Mouse (Mus musculus) heart, adult 2 months (tissue): ENCODE measurements at regions not wholly inside any gene's neighbourhood (a gene's known extent, or its start where the extent isn't known, plus 50 kb on each side); places are given as distances from the start of the nearest gene placed in this dataset.

Source experiments
- DNase-seq, 2 experiments: peaks; one replicate each; pipeline ENCODE4 v3.0.0; 2021
- H3K27ac ChIP-seq: fragments of 200-600 bp; 2 replicates; pipeline ENCODE4 v1.8.1; 2022
- H3K27me3 ChIP-seq: fragments of 200-500 bp; 2 replicates; pipeline ENCODE4 v1.6.1; 2012; ENCODE audit warnings: mild to moderate bottlenecking, low read length, inconsistent platforms, mixed read lengths; ENCODE audit not compliant: control insufficient read depth, insufficient read depth
- H3K36me3 ChIP-seq: fragments of 200-500 bp; 2 replicates; pipeline ENCODE4 v1.6.1; 2012; ENCODE audit warnings: low read length, inconsistent platforms; ENCODE audit not compliant: control insufficient read depth, insufficient read depth
- H3K4me1 ChIP-seq: fragments of 200-500 bp; 2 replicates; pipeline ENCODE4 v1.6.1; 2011; ENCODE audit warnings: low read length; ENCODE audit not compliant: control insufficient read depth, insufficient read depth
- H3K4me3 ChIP-seq: fragments of 200-600 bp; 2 replicates; pipeline ENCODE4 v1.8.1; 2022
- H3K79me2 ChIP-seq: fragments of 200-500 bp; replicated peaks from 2 replicates; pipeline ENCODE4 v1.6.1; 2012; ENCODE audit warnings: mild to moderate bottlenecking, inconsistent platforms, low read length, moderate library complexity, mixed read lengths; ENCODE audit not compliant: control insufficient read depth, insufficient read depth
- H3K9ac ChIP-seq: fragments of 200-500 bp; 2 replicates; pipeline ENCODE4 v1.6.1; 2012; ENCODE audit warnings: low read depth, mild to moderate bottlenecking, control low read depth, inconsistent platforms, low read length, mixed read lengths
- CTCF ChIP-seq: fragments of 200-600 bp; IDR thresholded peaks from 2 replicates; pipeline ENCODE4 v1.8.1; 2022; ENCODE audit warnings: antibody characterized with exemption, mild to moderate bottlenecking, moderate library complexity
- EP300 ChIP-seq: fragments of 200-500 bp; IDR thresholded peaks from 2 replicates; pipeline ENCODE4 v1.6.1; 2011; ENCODE audit warnings: low read depth, low read length, control low read depth; ENCODE audit not compliant: insufficient read depth
- POLR2A ChIP-seq: fragments of 200-500 bp; IDR thresholded peaks from 2 replicates; pipeline ENCODE4 v1.6.1; 2011; ENCODE audit warnings: mild to moderate bottlenecking, low read depth, low read length, control low read depth; ENCODE audit not compliant: insufficient read depth
- WGBS: fragments of 180-500 bp; shearing (Covaris S2); methylation state at CpG from one replicate; pipeline ENCODE4 v1.1.7; 2018; 5-methylcytosine and 5-hydroxymethylcytosine counted together
- intact Hi-C: fragments of 180-260 bp; cut with DNase I; formaldehyde crosslinking; loops from one replicate; pipeline ENCODE4 v1.15.1; 2025

DNA sequence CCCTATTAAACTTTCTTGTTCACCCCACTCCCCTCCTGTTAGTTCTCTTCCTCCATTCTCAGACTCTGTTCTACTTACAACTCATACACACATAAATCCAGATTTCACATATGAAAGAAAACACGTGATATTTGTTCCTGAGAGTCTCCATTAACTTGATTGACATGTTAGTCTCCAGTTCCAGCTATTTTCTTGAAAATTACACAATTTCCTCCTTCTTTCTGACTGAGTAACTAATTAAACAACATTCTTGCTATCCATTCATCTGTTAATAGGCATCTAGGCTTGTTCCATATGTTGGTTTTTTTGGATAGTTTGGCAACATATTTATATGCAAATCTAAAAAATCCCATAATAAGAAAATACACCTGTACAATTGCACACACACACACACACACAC lies 161.7 kb upstream of the Nr2f1 start:
- DNase-seq, result no peak
- WGBS, result 62% methylated on average over 1 of the region's 1 CpGs
- H3K9ac ChIP-seq, result no peak overlapping the region
- no peak for TF ChIP-seq POLR2A
- TF ChIP-seq EP300, result no peak
- TF ChIP-seq CTCF, result no peak
- no peak overlapping the region for H3K27ac ChIP-seq
- no peaks in the 10 kb centered on the region for H3K27me3 ChIP-seq
- no peaks in the 10 kb centered on the region for H3K36me3 ChIP-seq
- intact Hi-C loops, result loop anchor here (5.0 kb wide), 1 partner anchor 821 kb away; no protein-coding TSS in a partner anchor
- no peaks in the 10 kb centered on the region for H3K79me2 ChIP-seq
- no peaks in the 10 kb centered on the region for H3K4me1 ChIP-seq
- H3K4me3 ChIP-seq, result no peak overlapping the region

DNA sequence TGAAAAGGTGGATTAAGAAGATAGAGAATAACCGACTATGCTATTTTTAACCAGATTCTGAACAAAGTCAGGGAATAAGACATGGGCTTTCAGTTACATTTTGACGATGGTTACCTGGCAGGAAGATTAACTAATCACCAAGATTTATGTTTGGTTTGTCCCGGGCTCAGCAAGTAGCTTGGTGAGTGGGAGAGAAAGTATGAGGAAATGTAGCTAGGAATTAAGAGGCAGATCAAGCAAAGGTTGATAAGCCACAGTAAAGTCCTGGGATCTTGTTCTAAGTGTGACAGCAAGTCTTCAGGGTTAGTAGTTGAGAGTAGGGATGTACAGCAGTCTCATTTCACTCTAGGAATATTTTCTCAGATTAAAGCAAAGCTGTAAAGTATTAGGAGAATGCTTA lies 149.3 kb upstream of the Nr2f1 start:
- Histone ChIP-seq H3K36me3 (no peaks in the 10 kb centered on the region), H3K79me2 (no peaks in the 10 kb centered on the region), H3K27me3 (no peaks in the 10 kb centered on the region), H3K4me3 (no peak overlapping the region), H3K27ac (no peak overlapping the region), H3K9ac (no peak overlapping the region), H3K4me1 (no peaks in the 10 kb centered on the region)
- TF ChIP-seq POLR2A (no peak), EP300 (no peak), CTCF (no peak)
- 44% methylated on average over 3 of the region's 3 CpGs for WGBS
- no peak for DNase-seq
- intact Hi-C loops, result no loop called here

DNA sequence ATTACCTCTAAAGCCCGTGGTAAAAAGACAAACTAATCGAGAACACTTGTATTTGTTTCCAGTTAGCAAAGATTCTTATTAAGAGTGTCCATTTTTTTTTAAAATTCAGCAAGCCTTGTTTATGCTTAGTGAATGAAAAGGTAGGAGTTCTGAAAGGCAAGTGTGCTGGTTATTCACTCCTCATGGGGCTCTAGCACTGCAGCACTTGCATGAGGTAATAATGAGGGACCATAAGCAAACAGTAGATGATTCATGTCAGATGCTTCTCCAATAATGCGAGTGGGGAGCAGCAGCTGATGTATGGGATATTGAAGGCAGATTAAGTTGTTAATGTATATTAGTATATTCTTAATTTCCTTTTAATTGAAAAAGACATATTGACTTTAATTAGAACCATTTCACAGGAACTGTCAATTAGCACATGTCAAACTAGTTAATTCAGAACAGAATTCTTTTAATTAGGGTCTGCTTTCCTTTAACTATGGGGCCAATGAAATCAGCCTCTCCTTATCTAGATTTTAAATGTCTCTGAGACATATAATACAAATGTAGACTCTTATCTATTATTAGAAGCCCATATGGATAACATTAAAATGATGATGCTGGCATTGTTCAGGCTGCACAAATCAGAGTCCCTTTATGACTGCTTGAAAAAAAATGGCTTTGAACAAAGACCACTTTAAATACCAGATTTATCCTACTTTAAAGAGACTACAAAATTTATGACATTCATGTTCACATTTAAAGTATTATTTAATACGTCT lies 125.1 kb upstream of the Nr2f1 start:
- WGBS, result 74% methylated on average over 4 of the region's 4 CpGs
- Histone ChIP-seq H3K9ac (no peak overlapping the region), H3K79me2 (no peaks in the 10 kb centered on the region)

DNA sequence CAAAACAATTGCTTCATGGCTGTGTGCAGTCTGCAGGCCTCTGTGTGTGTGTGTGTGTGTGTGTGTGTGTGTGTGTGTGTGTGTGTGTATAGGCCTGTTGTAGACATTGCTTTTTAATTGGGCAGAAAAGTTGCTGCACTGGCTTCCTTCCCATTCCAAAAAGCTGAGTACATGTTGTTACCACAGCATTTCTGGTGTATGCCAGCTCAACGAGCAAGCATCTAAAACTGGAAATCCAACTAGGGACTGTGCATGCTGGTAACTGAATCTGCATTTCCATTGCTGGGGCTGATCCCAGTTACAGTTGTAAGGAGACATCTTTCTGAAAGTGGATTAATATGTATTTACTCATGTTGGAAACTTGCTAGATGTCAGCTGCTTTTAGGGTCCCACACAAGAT lies 123.6 kb upstream of the Nr2f1 start:
- DNase-seq, result no peak
- no peak overlapping the region for H3K9ac ChIP-seq
- H3K27me3 ChIP-seq, result no peaks in the 10 kb centered on the region
- WGBS, result 54% methylated on average over 1 of the region's 1 CpGs
- no peaks in the 10 kb centered on the region for H3K79me2 ChIP-seq
- intact Hi-C loops, result no loop called here
- H3K36me3 ChIP-seq, result no peaks in the 10 kb centered on the region
- H3K4me3 ChIP-seq, result no peak overlapping the region
- no peak for TF ChIP-seq EP300
- no peak for TF ChIP-seq POLR2A
- no peak for TF ChIP-seq CTCF
- H3K4me1 ChIP-seq, result no peaks in the 10 kb centered on the region
- no peak overlapping the region for H3K27ac ChIP-seq

More for the DNA sequence above, 125.1 kb upstream of the Nr2f1 start:
- no peak for TF ChIP-seq EP300
- no peak for TF ChIP-seq POLR2A
- no peak for TF ChIP-seq CTCF
- no peak overlapping the region for H3K27ac ChIP-seq
- no peak overlapping the region for H3K4me3 ChIP-seq
- DNase-seq, result no peak
- no peaks in the 10 kb centered on the region for H3K27me3 ChIP-seq
- no peaks in the 10 kb centered on the region for H3K36me3 ChIP-seq
- intact Hi-C loops, result no loop called here
- no peaks in the 10 kb centered on the region for H3K4me1 ChIP-seq

DNA sequence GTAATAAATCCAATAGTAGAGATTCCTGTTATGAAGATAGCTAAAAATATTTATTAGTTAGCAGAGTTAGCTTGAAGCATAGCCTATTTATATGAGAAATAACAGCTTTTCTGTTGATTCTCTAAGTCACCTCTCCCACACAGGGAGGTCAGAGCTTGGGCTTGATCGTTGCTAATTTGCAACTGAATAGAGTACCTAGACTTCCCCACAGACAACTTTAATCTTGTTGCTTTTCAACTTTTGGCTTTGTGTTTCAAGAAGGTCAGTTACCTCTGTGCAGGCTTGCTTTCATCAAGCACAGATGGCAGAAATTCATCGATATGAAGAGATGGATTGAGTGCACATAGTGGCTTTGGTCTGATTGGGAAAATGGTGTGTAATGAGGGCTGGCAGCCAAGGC lies 118.9 kb upstream of the Nr2f1 start:
- H3K4me1 ChIP-seq, result no peaks in the 10 kb centered on the region
- no peak overlapping the region for H3K27ac ChIP-seq
- TF ChIP-seq CTCF (no peak), POLR2A (no peak), EP300 (no peak)
- H3K79me2 ChIP-seq, result no peaks in the 10 kb centered on the region
- no peak for DNase-seq
- no peak overlapping the region for H3K4me3 ChIP-seq
- H3K36me3 ChIP-seq, result no peaks in the 10 kb centered on the region
- no peak overlapping the region for H3K9ac ChIP-seq
- 90% methylated on average over 2 of the region's 2 CpGs for WGBS
- intact Hi-C loops, result no loop called here
- no peaks in the 10 kb centered on the region for H3K27me3 ChIP-seq

DNA sequence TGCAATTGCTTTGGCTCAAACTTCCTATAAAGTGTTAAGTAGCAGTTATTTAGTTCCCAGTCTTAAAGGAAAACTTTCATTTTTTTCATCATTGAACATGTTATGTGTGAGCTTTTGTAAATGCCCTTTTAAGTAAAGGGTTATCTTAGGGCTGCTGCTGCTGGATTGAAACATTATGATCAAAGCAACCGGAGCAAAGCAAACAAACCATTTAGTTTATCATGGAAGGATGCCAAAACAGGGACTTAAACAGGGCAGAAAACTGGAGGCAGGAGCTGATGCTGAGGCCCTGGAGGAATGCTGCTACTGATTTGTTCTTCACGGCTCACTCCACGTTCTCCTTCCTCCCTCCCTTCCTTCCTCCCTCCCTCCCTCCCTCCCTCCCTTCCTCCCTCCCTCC lies 111.3 kb upstream of the Nr2f1 start:
- Histone ChIP-seq H3K79me2 (no peaks in the 10 kb centered on the region), H3K4me3 (no peak overlapping the region), H3K36me3 (no peaks in the 10 kb centered on the region), H3K27ac (no peak overlapping the region), H3K4me1 (no peaks in the 10 kb centered on the region), H3K9ac (no peak overlapping the region), H3K27me3 (no peaks in the 10 kb centered on the region)
- DNase-seq, result no peak
- WGBS, result 24% methylated on average over 3 of the region's 3 CpGs
- no peak for TF ChIP-seq POLR2A
- no peak for TF ChIP-seq CTCF
- no peak for TF ChIP-seq EP300
- intact Hi-C loops, result no loop called here
